Mouse (Mus musculus) kidney, adult 2 months (tissue): ENCODE measurements around the gene Tex33. TPM values are rescaled to one million over a fixed set of nuclear protein-coding genes. Genes with fewer than 3 reads are reported as not detected.
A peak's percentile ranks its signal among the peaks of the same experiment; 100 is the strongest.

Source experiments
- DNase-seq: peaks from one replicate; pipeline ENCODE4 v3.0.0; 2021
- H3K27ac ChIP-seq: fragments of 200-500 bp; 2 replicates; pipeline ENCODE4 v1.5.1; 2012; ENCODE audit warnings: low read depth, low read length, control low read depth, inconsistent platforms; ENCODE audit not compliant: insufficient read depth
- H3K27me3 ChIP-seq: fragments of 200-500 bp; replicated peaks from 2 replicates; pipeline ENCODE4 v1.6.1; 2012; ENCODE audit warnings: mild to moderate bottlenecking, moderate library complexity, low read length, inconsistent platforms; ENCODE audit not compliant: control insufficient read depth, insufficient read depth
- H3K36me3 ChIP-seq: fragments of 200-500 bp; 2 replicates; pipeline ENCODE4 v1.6.1; 2012; ENCODE audit warnings: mild to moderate bottlenecking, moderate library complexity, low read length, inconsistent platforms; ENCODE audit not compliant: control insufficient read depth, insufficient read depth
- H3K4me1 ChIP-seq: fragments of 200-500 bp; 2 replicates; pipeline ENCODE4 v1.6.1; 2011; ENCODE audit warnings: low read length; ENCODE audit not compliant: control insufficient read depth, insufficient read depth
- H3K4me3 ChIP-seq: fragments of 200-500 bp; 2 replicates; pipeline ENCODE4 v1.5.1; 2011; ENCODE audit warnings: mild to moderate bottlenecking, low read depth, low read length, control low read depth; ENCODE audit not compliant: insufficient read depth
- CTCF ChIP-seq: fragments of 200-500 bp; conservative IDR thresholded peaks from 2 replicates; pipeline ENCODE4 v1.5.1; 2011; ENCODE audit warnings: low read depth, mild to moderate bottlenecking, control low read depth, low read length, moderate library complexity, mixed read lengths; ENCODE audit not compliant: insufficient read depth, insufficient read length
- POLR2A ChIP-seq: fragments of 200-500 bp; IDR thresholded peaks from one replicate; pipeline ENCODE4 v1.6.1; 2011; ENCODE audit warnings: low read depth, low read length, control low read depth
- WGBS: fragments of 180-500 bp; shearing (Covaris S2); methylation state at CpG from one replicate; pipeline ENCODE4 v1.1.7; 2018; 5-methylcytosine and 5-hydroxymethylcytosine counted together
- polyA plus RNA-seq: library from polyadenylated mRNA; depleted of rRNA; stranded (reverse); fragments of >200 nt; gene quantifications from 2 replicates; pipeline ENCODE4 v1.2.3, GENCODE M21; 2012

The Tex33 gene
- polyA plus RNA-seq, 1 experiment = 0.48 TPM

GRCm38 (mm10) chr15:78384220-78385116 is 11.2 kb downstream of the Tex33 start:
- TF ChIP-seq CTCF = no peak
- no peak for TF ChIP-seq POLR2A
- Histone ChIP-seq H3K36me3 (no peaks in the 10 kb centered on the region), H3K27me3 (no peaks in the 10 kb centered on the region), H3K4me3 (no peak overlapping the region), H3K4me1 (peaks cover 16% of the 10 kb centered on the region; the same call in 1 of the 2 replicates), H3K27ac (peak overlapping the region; percentile 12; the same call in 1 of the 2 replicates)
- DNase-seq = peak; percentile 36
- WGBS = 56% methylated on average over 7 of the region's 7 CpGs

- peak overlapping the region; percentile 12; the same call in 1 of the 2 replicates for H3K27ac ChIP-seq
- TF ChIP-seq POLR2A (no peak), CTCF (no peak)
Measured at GRCm38 (mm10) chr15:78383450-78384219, 12.1 kb downstream of the Tex33 start.

DNA sequence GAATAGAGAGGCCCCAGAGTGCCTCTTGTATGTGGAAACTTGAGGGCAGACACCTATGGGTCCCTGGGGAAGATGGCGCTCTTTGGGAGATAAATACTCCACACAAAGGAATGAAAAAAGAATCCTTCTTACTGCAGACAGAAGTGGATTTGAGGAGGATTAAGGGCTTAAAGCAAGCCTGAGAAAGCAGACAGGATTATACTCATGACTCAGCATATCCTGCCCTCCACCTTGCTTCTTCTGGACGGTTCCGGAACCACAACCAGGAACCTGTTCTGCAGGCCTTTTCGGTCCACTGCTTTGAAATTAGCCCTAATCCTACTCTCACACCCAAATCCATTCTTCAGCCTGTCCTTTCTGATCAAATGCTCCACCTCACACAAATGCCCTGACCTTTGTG is 13.6 kb downstream of the Tex33 start:
- TF ChIP-seq POLR2A (no peak), CTCF (no peak)
- Histone ChIP-seq H3K27ac (no peak overlapping the region), H3K27me3 (no peaks in the 10 kb centered on the region), H3K4me1 (peaks cover 16% of the 10 kb centered on the region; the same call in 1 of the 2 replicates), H3K4me3 (no peak overlapping the region), H3K36me3 (no peaks in the 10 kb centered on the region)
- 78% methylated on average over 4 of the region's 4 CpGs for WGBS
- peak; percentile 64 for DNase-seq

More at GRCm38 (mm10) chr15:78383450-78384219, 12.1 kb downstream of the Tex33 start:
- Histone ChIP-seq H3K27me3 (no peaks in the 10 kb centered on the region), H3K4me1 (peaks cover 16% of the 10 kb centered on the region; the same call in 1 of the 2 replicates), H3K36me3 (no peaks in the 10 kb centered on the region), H3K4me3 (no peak overlapping the region)
- WGBS = 60% methylated on average over 11 of the region's 11 CpGs
- DNase-seq = peak; percentile 92

DNA sequence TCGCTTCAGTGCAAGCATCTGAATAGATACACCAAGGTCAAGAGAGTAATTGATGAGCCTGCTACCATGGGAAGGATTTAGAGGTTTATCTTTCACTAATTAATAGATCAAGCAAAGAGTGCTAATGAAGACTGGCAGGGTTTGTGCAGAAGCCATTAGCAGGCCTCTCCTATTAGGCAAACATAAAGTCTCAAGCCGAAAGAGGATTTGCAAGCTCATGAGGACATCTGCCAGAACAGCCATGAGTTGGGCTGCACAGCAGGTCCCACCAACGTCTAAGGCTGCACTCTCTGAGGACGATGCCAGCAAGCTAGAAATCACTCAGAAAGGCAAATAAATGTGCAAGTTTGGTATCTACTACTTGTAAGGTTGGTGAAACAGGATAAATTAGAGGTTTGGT is 15.0 kb downstream of the Tex33 start:
- H3K27ac ChIP-seq = no peak overlapping the region
- DNase-seq = no peak
- 79% methylated on average over 4 of the region's 4 CpGs for WGBS
- H3K4me1 ChIP-seq = peaks cover 16% of the 10 kb centered on the region; the same call in 1 of the 2 replicates
- no peaks in the 10 kb centered on the region for H3K36me3 ChIP-seq
- no peak overlapping the region for H3K4me3 ChIP-seq
- no peaks in the 10 kb centered on the region for H3K27me3 ChIP-seq
- TF ChIP-seq CTCF (no peak), POLR2A (no peak)

DNA sequence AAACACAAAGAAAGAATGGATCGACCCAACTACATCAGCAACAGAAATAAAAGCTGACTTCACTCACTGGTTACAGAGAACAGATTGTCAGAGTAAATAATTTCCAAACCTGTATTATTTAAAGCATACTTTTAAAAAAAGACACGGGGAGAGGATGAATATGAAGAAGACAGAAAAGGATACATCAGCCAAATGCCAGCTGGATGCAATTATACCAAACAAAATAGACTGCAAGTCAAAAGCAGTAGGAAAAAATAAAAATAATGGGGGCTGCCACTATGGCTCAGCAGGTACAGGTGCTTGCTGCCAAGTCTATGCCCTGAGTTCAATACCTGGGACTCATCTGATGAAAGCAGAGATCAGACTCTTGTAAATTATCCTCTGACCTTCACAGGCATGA is 15.5 kb downstream of the Tex33 start:
- TF ChIP-seq POLR2A = no peak
- no peak for TF ChIP-seq CTCF
- no peaks in the 10 kb centered on the region for H3K36me3 ChIP-seq
- no peak overlapping the region for H3K27ac ChIP-seq
- H3K27me3 ChIP-seq = no peaks in the 10 kb centered on the region
- DNase-seq = no peak
- peaks cover 16% of the 10 kb centered on the region; the same call in 1 of the 2 replicates for H3K4me1 ChIP-seq
- 67% methylated on average over 2 of the region's 2 CpGs for WGBS
- no peak overlapping the region for H3K4me3 ChIP-seq

DNA sequence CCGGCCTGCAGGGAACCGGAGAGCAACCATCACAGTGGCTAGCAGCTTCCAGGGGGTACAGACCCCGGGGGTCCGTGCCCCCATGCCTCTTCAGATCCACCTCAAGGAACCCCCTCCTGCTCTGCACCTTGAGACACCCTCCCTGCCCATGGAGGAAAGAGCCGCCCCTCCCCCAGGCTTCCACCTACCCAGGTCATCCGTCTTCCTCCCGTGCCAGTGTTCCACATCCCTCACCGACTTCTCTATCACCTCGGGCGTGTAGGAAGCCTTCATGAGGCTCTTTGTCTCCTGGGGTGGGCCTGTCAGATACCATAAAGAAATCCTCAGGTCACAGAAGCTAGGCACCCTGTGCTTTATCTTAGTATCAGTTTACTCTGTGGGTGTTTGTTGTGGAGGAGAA is 17.2 kb downstream of the Tex33 start:
- DNase-seq = no peak
- Histone ChIP-seq H3K27ac (no peak overlapping the region), H3K4me3 (no peak overlapping the region), H3K27me3 (no peaks in the 10 kb centered on the region), H3K36me3 (no peaks in the 10 kb centered on the region), H3K4me1 (peaks cover 6% of the 10 kb centered on the region; the same call in 1 of the 2 replicates)
- TF ChIP-seq POLR2A (no peak), CTCF (no peak)
- 71% methylated on average over 10 of the region's 10 CpGs for WGBS
